8 mouse cellular contexts compared by ENCODE assay signal in genomic region chr13:43094365-43094764, GRCm38 (mm10).
DNase-seq lines count a peak whose midpoint lies in the region; ATAC-seq and TF ChIP-seq lines count a peak whose summit lies in the region.

No protein-coding gene starts in this region.

- H3K4me1 ChIP-seq in heart, adult 2 months (ENCODE audit: control insufficient read depth, insufficient read depth, low read length) = no peaks in the 10 kb centered on the region
- H3K4me1 ChIP-seq in heart, embryonic 10.5 days = peaks cover 3% of the 10 kb centered on the region; the same call in 1 of the 2 replicates
- H3K4me1 ChIP-seq in bone marrow, adult 2 months (ENCODE audit: control insufficient read depth, insufficient read depth, low read length) = no peaks in the 10 kb centered on the region
- H3K4me1 ChIP-seq in forebrain, embryonic 14.5 days (ENCODE audit: control insufficient read depth, insufficient read depth, low read length) = no peaks in the 10 kb centered on the region
- H3K4me1 ChIP-seq in kidney, embryonic 14.5 days (ENCODE audit: control insufficient read depth, insufficient read depth, low read length) = 0 out of 2 replicates have a peak, but pooled peaks cover 3% of the 10 kb centered on the region

- no peak for TF ChIP-seq POLR2A in heart, adult 2 months (IDR thresholded peaks at IDR 0.05; ENCODE audit: insufficient read depth, low read depth, low read length)
- TF ChIP-seq POLR2A in bone marrow, adult 2 months (IDR thresholded peaks at IDR 0.05; ENCODE audit: borderline replicate concordance, control insufficient read depth, low read depth, low read length) = no peak

- no peaks in the 10 kb centered on the region for H3K79me2 ChIP-seq in heart, adult 2 months (replicated peaks; ENCODE audit: control insufficient read depth, insufficient read depth, low read length)

- TF ChIP-seq EP300 in heart, adult 2 months (IDR thresholded peaks at IDR 0.05; ENCODE audit: insufficient read depth, low read depth, low read length) = no peak

- no peak overlapping the region for H3K27ac ChIP-seq in heart, adult 2 months
- H3K27ac ChIP-seq in heart, embryonic 10.5 days = no peak overlapping the region
- H3K27ac ChIP-seq in bone marrow, adult 2 months (ENCODE audit: control insufficient read depth, insufficient read depth, low read depth, low read length, poor library complexity) = no peak overlapping the region
- H3K27ac ChIP-seq in forebrain, embryonic 14.5 days (ENCODE audit: low read depth, low read length) = no peak overlapping the region
- H3K27ac ChIP-seq in kidney, embryonic 14.5 days (ENCODE audit: low read depth, low read length) = no peak overlapping the region

- 49% methylated on average over 7 of the region's 7 CpGs for WGBS in heart, adult 2 months
- 37% methylated on average over 7 of the region's 7 CpGs for WGBS in heart, embryonic 10.5 days
- 35% methylated on average over 7 of the region's 7 CpGs for WGBS in bone marrow, adult 2 months
- WGBS in forebrain, embryonic 14.5 days = 52% methylated on average over 7 of the region's 7 CpGs
- WGBS in kidney, embryonic 14.5 days = 47% methylated on average over 7 of the region's 7 CpGs

- H3K9me3 ChIP-seq in heart, embryonic 10.5 days = no peaks in the 10 kb centered on the region
- no peaks in the 10 kb centered on the region for H3K9me3 ChIP-seq in forebrain, embryonic 14.5 days (replicated peaks; ENCODE audit: control insufficient read depth, low read length)
- H3K9me3 ChIP-seq in kidney, embryonic 14.5 days (ENCODE audit: control insufficient read depth, low read length) = no peaks in the 10 kb centered on the region

- no peak overlapping the region for H3K4me2 ChIP-seq in forebrain, embryonic 14.5 days (ENCODE audit: low read length)
- no peak overlapping the region for H3K4me2 ChIP-seq in kidney, embryonic 14.5 days (replicated peaks; ENCODE audit: low read depth, low read length)

- peak; percentile 13 to 32 for DNase-seq in heart, adult 2 months
- no peak for DNase-seq in heart, embryonic 10.5 days (ENCODE audit: low spot score)
- DNase-seq in A20 (ENCODE audit: low read depth, low spot score) = peak; percentile 27
- peak; percentile 64 for DNase-seq in forebrain, embryonic 14.5 days (ENCODE audit: low spot score)
- peak; percentile 52 for DNase-seq in mesoderm, embryonic 11.5 days (ENCODE audit: low read depth, low spot score)
- no peak for DNase-seq in T-cell, adult 2 months (ENCODE audit: low spot score)

- peak; percentile 84 for TF ChIP-seq CTCF in heart, adult 2 months (IDR thresholded peaks at IDR 0.05)
- peak; percentile 35; the same call in 1 of the 2 replicates for TF ChIP-seq CTCF in bone marrow, adult 2 months (IDR thresholded peaks at IDR 0.05; ENCODE audit: control insufficient read depth, insufficient read depth, low read length)

- peak; percentile 52; the same call in 1 of the 2 replicates for ATAC-seq in forebrain, embryonic 14.5 days
- peak; percentile 85 for ATAC-seq in kidney, embryonic 14.5 days (ENCODE audit: low FRiP score, low TSS enrichment)

- no peaks in the 10 kb centered on the region for H3K36me3 ChIP-seq in heart, adult 2 months (ENCODE audit: control insufficient read depth, insufficient read depth, low read length)
- no peaks in the 10 kb centered on the region for H3K36me3 ChIP-seq in heart, embryonic 10.5 days
- H3K36me3 ChIP-seq in forebrain, embryonic 14.5 days (ENCODE audit: control insufficient read depth, insufficient read depth, low read length) = peaks cover 2% of the 10 kb centered on the region; the same call in 1 of the 2 replicates
- no peaks in the 10 kb centered on the region for H3K36me3 ChIP-seq in kidney, embryonic 14.5 days (ENCODE audit: control insufficient read depth, insufficient read depth, low read length)

- H3K4me3 ChIP-seq in heart, adult 2 months = no peak overlapping the region
- H3K4me3 ChIP-seq in heart, embryonic 10.5 days = no peak overlapping the region
- no peak overlapping the region for H3K4me3 ChIP-seq in bone marrow, adult 2 months (replicated peaks; ENCODE audit: control insufficient read depth, low read depth, low read length)
- no peak overlapping the region for H3K4me3 ChIP-seq in forebrain, embryonic 14.5 days (ENCODE audit: low read depth, low read length)
- no peak overlapping the region for H3K4me3 ChIP-seq in kidney, embryonic 14.5 days (ENCODE audit: low read length)

- no peak overlapping the region for H3K9ac ChIP-seq in heart, adult 2 months (ENCODE audit: low read depth, low read length)
- no peak overlapping the region for H3K9ac ChIP-seq in forebrain, embryonic 14.5 days (ENCODE audit: low read length)
- no peak overlapping the region for H3K9ac ChIP-seq in kidney, embryonic 14.5 days (ENCODE audit: low read depth, low read length)

- no peaks in the 10 kb centered on the region for H3K27me3 ChIP-seq in heart, adult 2 months (ENCODE audit: control insufficient read depth, insufficient read depth, low read length)
- peaks cover 8% of the 10 kb centered on the region; the same call in 1 of the 2 replicates for H3K27me3 ChIP-seq in heart, embryonic 10.5 days (ENCODE audit: insufficient read depth, poor library complexity, severe bottlenecking)
- H3K27me3 ChIP-seq in forebrain, embryonic 14.5 days (replicated peaks; ENCODE audit: control insufficient read depth, insufficient read depth, low read length) = no peaks in the 10 kb centered on the region
- no peaks in the 10 kb centered on the region for H3K27me3 ChIP-seq in kidney, embryonic 14.5 days (ENCODE audit: control insufficient read depth, insufficient read depth, low read length)

- intact Hi-C loops in heart, adult 2 months (cut with DNase I) = loop anchor here (5.0 kb wide), 1 partner anchor 257 kb away; no protein-coding TSS in a partner anchor

Comparison
In these comparisons a context has a peak if more than half of its experiments do, and no peak if none do; other contexts are left out.
1. DNase-seq: peak in heart, adult 2 months (2 of 2), A20 (single experiment), forebrain, embryonic 14.5 days (single experiment) and mesoderm, embryonic 11.5 days (single experiment); none in heart, embryonic 10.5 days (single experiment) and T-cell, adult 2 months (single experiment).